Mouse (Mus musculus): ENCODE measurements around the gene Cntnap4. TPM values are rescaled to one million over a fixed set of nuclear protein-coding genes. Genes with fewer than 3 reads are reported as not detected.

The Cntnap4 gene
- 1.2 TPM in 2 replicates for polyA plus RNA-seq (2014; fragmentation: Nextera tagmentation; extraction: Ambion mirVana)

DNA sequence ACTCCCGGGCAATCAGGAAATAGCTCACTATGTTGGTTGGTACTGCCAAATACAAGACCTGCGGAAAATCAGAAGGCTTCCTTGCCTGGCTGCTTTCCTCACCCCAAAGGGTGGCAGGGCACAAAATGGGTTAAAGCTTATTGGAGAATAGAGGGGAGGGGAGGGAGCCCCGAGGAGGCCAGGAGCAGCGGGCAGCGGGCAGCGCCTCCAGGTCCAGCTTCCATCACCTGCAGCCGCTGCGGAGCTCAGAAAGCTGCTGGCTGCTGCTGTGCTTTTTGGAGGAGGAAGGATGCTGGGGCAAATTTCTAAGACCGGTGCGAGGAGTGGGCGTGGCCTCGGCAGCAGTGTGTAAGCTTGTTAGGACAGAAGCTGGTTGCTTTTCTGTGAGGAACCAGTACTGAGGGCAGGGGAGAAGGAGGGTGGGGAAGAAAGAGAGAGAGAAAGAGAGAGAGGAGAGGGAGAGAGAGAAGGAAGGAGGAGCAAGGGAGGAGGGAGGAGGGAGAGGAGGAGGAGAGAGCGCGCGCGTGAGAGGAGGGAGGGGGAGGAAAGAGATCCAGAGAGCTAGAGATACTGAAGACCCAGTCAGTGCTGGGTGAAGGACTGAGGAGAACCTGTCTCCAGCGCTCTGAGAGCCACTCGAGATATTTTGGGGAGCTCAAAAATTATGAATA lies at the start of gene Cntnap4:
TSS of gene Cntnap4 (plus strand) at position 573 of the 671 bp plus-strand sequence.
- ATAC-seq (ENCODE audit: low FRiP score) (peak; percentile 70; the same call in 1 of the 2 replicates), DNase-seq (ENCODE audit: low spot score) (peak; percentile 61)
- Histone ChIP-seq H3K9me3 (ENCODE audit: control insufficient read depth, low read length) (no peaks in the 10 kb centered on the region), H3K4me1 (replicated peaks; ENCODE audit: control insufficient read depth, insufficient read depth, low read length) (no peaks in the 10 kb centered on the region), H3K4me2 (replicated peaks; ENCODE audit: low read depth, low read length) (peak within 1 kb of the TSS; percentile 67), H3K9ac (ENCODE audit: low read depth, low read length) (peak within 1 kb of the TSS; percentile 27; the same call in 1 of the 2 replicates), H3K4me3 (ENCODE audit: low read depth, low read length) (peak within 1 kb of the TSS; percentile 40), H3K27me3 (ENCODE audit: control insufficient read depth, insufficient read depth, low read length) (peaks cover 4% of the 10 kb centered on the region; the same call in 1 of the 2 replicates), H3K27ac (ENCODE audit: low read depth, low read length) (no peak within 1 kb of the TSS), H3K36me3 (ENCODE audit: control insufficient read depth, insufficient read depth, low read length) (no peaks in the 10 kb centered on the region)
- 2% methylated on average over 18 of the region's 18 CpGs for WGBS

DNA sequence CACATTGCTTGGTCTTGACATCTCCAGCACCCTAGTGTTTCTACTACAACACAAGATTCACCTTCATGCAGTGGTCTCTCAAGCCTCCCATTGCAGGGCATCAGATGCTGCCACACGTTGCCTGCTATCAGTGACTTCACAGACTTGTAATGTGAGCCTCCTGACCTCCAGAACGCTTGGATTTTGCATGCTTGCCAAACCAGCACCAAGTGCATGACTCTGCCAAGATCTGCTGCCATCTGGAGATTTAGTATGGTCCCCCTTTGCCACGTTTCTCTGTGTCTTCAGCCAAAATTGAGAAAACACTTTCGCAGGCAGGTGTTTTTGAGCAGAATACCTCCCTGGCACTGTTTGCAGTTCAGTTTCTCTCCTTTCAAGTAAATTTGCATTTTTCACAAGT lies 12.5 kb upstream of the Cntnap4 start:
- H3K27me3 ChIP-seq (ENCODE audit: control insufficient read depth, insufficient read depth, low read length), result no peaks in the 10 kb centered on the region
- ATAC-seq (ENCODE audit: low FRiP score), result no peak
- no peaks in the 10 kb centered on the region for H3K36me3 ChIP-seq (ENCODE audit: control insufficient read depth, insufficient read depth, low read length)
- no peaks in the 10 kb centered on the region for H3K9me3 ChIP-seq (ENCODE audit: control insufficient read depth, low read length)
- no peak overlapping the region for H3K27ac ChIP-seq (ENCODE audit: low read depth, low read length)
- DNase-seq (ENCODE audit: low spot score), result no peak
- H3K9ac ChIP-seq (ENCODE audit: low read depth, low read length), result no peak overlapping the region
- H3K4me3 ChIP-seq (ENCODE audit: low read depth, low read length), result no peak overlapping the region
- H3K4me1 ChIP-seq (replicated peaks; ENCODE audit: control insufficient read depth, insufficient read depth, low read length), result no peaks in the 10 kb centered on the region
- no peak overlapping the region for H3K4me2 ChIP-seq (replicated peaks; ENCODE audit: low read depth, low read length)
- 63% methylated on average over 4 of the region's 4 CpGs for WGBS

DNA sequence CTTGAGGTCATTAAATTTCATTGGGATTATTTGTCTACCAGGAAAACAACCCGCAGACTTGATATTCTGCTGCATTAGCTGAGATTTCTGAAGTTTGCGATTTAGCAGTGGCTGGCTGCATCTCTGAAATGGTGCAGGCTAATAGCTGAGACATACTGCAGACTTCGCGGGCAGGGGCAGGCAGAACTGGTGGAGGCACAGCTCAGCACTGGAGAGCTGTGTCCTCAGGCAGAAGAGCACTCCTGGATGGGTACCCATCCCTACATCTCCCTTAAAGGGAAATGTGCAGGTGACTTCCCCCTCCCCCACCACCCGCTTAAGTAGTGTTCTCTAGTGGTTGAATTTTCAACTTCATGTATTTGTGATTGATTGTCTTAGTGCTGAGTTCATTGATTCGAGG lies 698 bp downstream of the Cntnap4 start:
- no peaks in the 10 kb centered on the region for H3K36me3 ChIP-seq (ENCODE audit: control insufficient read depth, insufficient read depth, low read length)
- H3K27ac ChIP-seq (ENCODE audit: low read depth, low read length), result no peak overlapping the region
- ATAC-seq (ENCODE audit: low FRiP score), result no peak
- peak overlapping the region; percentile 40 for H3K4me3 ChIP-seq (ENCODE audit: low read depth, low read length)
- H3K27me3 ChIP-seq (ENCODE audit: control insufficient read depth, insufficient read depth, low read length), result peaks cover 4% of the 10 kb centered on the region; the same call in 1 of the 2 replicates
- DNase-seq (ENCODE audit: low spot score), result peak; percentile 20
- no peaks in the 10 kb centered on the region for H3K9me3 ChIP-seq (ENCODE audit: control insufficient read depth, low read length)
- no peak overlapping the region for H3K9ac ChIP-seq (ENCODE audit: low read depth, low read length)
- H3K4me1 ChIP-seq (replicated peaks; ENCODE audit: control insufficient read depth, insufficient read depth, low read length), result no peaks in the 10 kb centered on the region
- WGBS, result 13% methylated on average over 6 of the region's 6 CpGs
- peak overlapping the region; percentile 67 for H3K4me2 ChIP-seq (replicated peaks; ENCODE audit: low read depth, low read length)

DNA sequence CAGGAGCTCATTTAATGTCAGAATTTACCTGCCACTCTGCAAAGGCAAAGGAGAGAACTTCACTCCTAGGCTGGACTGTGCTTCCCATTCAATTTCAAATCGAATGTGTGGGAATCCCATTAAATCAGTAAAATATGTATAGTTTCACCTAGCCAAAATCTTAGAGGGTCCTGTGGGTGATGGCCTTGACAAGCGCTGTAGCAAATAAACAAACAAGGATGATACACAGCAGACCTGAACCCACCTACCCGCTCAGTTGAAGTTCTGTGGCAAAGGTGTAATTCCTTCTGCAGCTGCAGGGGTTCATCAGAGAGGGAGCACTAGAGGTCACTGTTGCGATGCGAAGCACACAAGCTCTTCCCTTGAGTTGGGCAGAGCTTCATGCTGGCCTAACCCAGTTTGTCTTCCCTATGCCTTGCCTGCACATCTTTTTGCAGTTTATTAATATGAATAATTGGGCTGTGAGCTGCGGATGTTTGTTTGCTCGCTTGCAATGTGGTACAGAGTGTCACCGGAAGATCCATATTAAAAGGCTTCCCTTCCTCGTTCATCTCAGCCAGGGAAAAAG lies 1.6 kb downstream of the Cntnap4 start:
- ATAC-seq (ENCODE audit: low FRiP score), result peak; percentile 71
- H3K4me2 ChIP-seq (replicated peaks; ENCODE audit: low read depth, low read length), result no peak overlapping the region

DNA sequence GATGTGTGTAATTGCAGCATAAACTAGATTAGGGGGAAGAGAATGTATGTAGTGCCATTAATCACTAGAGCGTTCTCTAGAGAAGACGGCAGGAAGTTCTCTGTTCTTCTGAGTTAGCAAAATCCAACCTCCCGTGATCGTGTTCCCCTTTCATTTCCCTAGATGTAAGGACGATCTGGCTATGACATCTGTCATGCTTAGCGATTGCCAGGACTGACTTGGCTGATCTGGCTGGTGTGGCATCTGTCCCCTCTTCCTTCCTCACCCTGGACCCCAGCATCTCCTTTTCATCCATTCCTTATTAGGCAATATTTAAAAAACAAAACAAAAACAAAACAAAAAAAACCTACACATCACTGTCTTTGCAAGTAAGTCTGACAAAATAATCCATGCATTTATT lies 11.6 kb downstream of the Cntnap4 start:
- H3K4me3 ChIP-seq (ENCODE audit: low read depth, low read length), result no peak overlapping the region
- H3K4me2 ChIP-seq (replicated peaks; ENCODE audit: low read depth, low read length), result no peak overlapping the region
- no peak overlapping the region for H3K9ac ChIP-seq (ENCODE audit: low read depth, low read length)
- ATAC-seq (ENCODE audit: low FRiP score) (no peak), DNase-seq (ENCODE audit: low spot score) (no peak)
- no peaks in the 10 kb centered on the region for H3K9me3 ChIP-seq (ENCODE audit: control insufficient read depth, low read length)
- H3K36me3 ChIP-seq (ENCODE audit: control insufficient read depth, insufficient read depth, low read length), result no peaks in the 10 kb centered on the region
- no peak overlapping the region for H3K27ac ChIP-seq (ENCODE audit: low read depth, low read length)
- 76% methylated on average over 6 of the region's 6 CpGs for WGBS
- no peaks in the 10 kb centered on the region for H3K27me3 ChIP-seq (ENCODE audit: control insufficient read depth, insufficient read depth, low read length)
- no peaks in the 10 kb centered on the region for H3K4me1 ChIP-seq (replicated peaks; ENCODE audit: control insufficient read depth, insufficient read depth, low read length)

More for the DNA sequence above, 1.6 kb downstream of the Cntnap4 start:
- H3K4me3 ChIP-seq (ENCODE audit: low read depth, low read length), result no peak overlapping the region
- peak; percentile 54 for DNase-seq (ENCODE audit: low spot score)
- no peaks in the 10 kb centered on the region for H3K9me3 ChIP-seq (ENCODE audit: control insufficient read depth, low read length)
- H3K36me3 ChIP-seq (ENCODE audit: control insufficient read depth, insufficient read depth, low read length), result no peaks in the 10 kb centered on the region
- no peak overlapping the region for H3K9ac ChIP-seq (ENCODE audit: low read depth, low read length)
- 20% methylated on average over 9 of the region's 9 CpGs for WGBS
- H3K4me1 ChIP-seq (replicated peaks; ENCODE audit: control insufficient read depth, insufficient read depth, low read length), result no peaks in the 10 kb centered on the region
- peaks cover 4% of the 10 kb centered on the region; the same call in 1 of the 2 replicates for H3K27me3 ChIP-seq (ENCODE audit: control insufficient read depth, insufficient read depth, low read length)
- H3K27ac ChIP-seq (ENCODE audit: low read depth, low read length), result no peak overlapping the region

DNA sequence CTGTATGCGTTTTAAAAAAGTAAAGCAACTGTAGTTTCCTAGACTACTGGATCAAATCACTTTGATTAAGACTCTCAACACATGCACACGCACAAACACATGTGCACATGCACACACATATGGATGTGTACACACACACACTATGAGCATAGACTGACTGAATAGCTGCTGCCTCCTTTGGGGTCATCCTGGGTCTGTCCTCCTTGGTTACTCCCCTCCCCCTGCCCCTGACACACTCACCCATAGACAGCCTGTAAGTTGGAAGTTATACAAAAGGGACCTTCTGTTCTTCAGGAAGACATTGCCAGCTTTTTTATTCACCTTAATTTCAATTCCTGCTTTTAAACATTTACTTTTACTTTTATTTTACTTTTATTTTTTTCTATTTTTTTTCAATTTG lies 13.6 kb downstream of the Cntnap4 start:
- H3K9ac ChIP-seq (ENCODE audit: low read depth, low read length), result no peak overlapping the region
- DNase-seq (ENCODE audit: low spot score) (no peak), ATAC-seq (ENCODE audit: low FRiP score) (no peak)
- no peak overlapping the region for H3K27ac ChIP-seq (ENCODE audit: low read depth, low read length)
- WGBS, result 95% methylated on average over 2 of the region's 2 CpGs
- no peaks in the 10 kb centered on the region for H3K4me1 ChIP-seq (replicated peaks; ENCODE audit: control insufficient read depth, insufficient read depth, low read length)
- no peak overlapping the region for H3K4me2 ChIP-seq (replicated peaks; ENCODE audit: low read depth, low read length)
- no peaks in the 10 kb centered on the region for H3K36me3 ChIP-seq (ENCODE audit: control insufficient read depth, insufficient read depth, low read length)
- no peaks in the 10 kb centered on the region for H3K9me3 ChIP-seq (ENCODE audit: control insufficient read depth, low read length)
- H3K27me3 ChIP-seq (ENCODE audit: control insufficient read depth, insufficient read depth, low read length), result no peaks in the 10 kb centered on the region
- H3K4me3 ChIP-seq (ENCODE audit: low read depth, low read length), result no peak overlapping the region

DNA sequence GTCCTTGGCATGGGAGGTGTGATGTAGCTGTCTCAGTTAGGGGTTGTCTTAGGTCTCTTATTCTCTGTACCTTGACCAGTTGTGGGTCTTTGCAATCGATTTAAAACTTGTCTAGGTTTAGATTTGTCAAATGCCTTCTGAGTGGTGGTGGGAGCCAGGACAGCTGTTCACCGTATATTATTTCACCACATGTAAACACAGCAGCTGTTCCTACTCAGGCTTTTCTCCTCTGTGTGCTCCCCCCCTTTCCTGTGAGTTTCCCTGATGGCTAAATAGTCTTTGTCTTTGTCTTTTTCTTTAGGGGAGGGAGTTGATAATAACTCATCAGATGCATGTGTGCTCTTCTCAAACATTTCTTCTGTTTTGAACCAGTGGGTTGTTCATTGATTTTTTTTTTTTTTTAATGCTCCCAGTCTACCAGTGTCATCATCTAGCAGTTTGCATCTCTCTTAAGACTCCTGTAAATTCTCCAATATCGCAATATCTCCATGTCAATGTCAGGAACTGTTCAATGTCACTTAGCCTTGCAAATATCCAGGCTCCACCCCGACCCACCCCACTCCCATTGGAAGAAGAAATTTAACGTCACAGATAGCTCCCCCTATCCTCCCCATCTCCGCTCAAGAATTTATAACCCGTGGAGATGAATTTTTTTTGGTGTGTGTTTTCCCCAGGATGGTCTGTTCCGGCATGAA lies 18.7 kb downstream of the Cntnap4 start:
- Histone ChIP-seq H3K27ac (ENCODE audit: low read depth, low read length) (no peak overlapping the region), H3K4me2 (replicated peaks; ENCODE audit: low read depth, low read length) (no peak overlapping the region), H3K4me1 (replicated peaks; ENCODE audit: control insufficient read depth, insufficient read depth, low read length) (no peaks in the 10 kb centered on the region), H3K36me3 (ENCODE audit: control insufficient read depth, insufficient read depth, low read length) (no peaks in the 10 kb centered on the region), H3K9me3 (ENCODE audit: control insufficient read depth, low read length) (no peaks in the 10 kb centered on the region), H3K4me3 (ENCODE audit: low read depth, low read length) (no peak overlapping the region), H3K9ac (ENCODE audit: low read depth, low read length) (no peak overlapping the region), H3K27me3 (ENCODE audit: control insufficient read depth, insufficient read depth, low read length) (no peaks in the 10 kb centered on the region)
- WGBS, result 66% methylated on average over 8 of the region's 8 CpGs
- DNase-seq (ENCODE audit: low spot score) (no peak), ATAC-seq (ENCODE audit: low FRiP score) (no peak)

DNA sequence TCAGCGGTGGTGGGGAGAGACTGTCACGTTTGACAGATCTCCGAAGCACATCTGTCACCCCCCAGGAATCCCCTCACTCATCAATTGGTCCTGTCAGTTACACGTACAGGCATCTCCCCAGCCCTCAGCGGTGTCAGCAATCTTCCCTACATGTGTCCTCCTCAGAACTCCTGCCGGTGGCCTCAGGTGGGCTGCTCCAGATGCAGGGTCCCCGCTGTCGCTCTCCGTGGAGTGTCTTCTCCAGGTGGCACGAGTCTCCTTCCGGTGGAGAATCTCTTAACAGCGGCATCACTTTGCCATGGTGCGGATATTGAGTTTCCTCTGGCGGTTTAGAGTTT lies 19.2 kb downstream of the Cntnap4 start:
- H3K9me3 ChIP-seq (ENCODE audit: control insufficient read depth, low read length), result no peaks in the 10 kb centered on the region
- no peak overlapping the region for H3K9ac ChIP-seq (ENCODE audit: low read depth, low read length)
- 57% methylated on average over 14 of the region's 14 CpGs for WGBS
- DNase-seq (ENCODE audit: low spot score) (no peak), ATAC-seq (ENCODE audit: low FRiP score) (no peak)
- H3K27ac ChIP-seq (ENCODE audit: low read depth, low read length), result no peak overlapping the region
- no peak overlapping the region for H3K4me3 ChIP-seq (ENCODE audit: low read depth, low read length)
- H3K4me1 ChIP-seq (replicated peaks; ENCODE audit: control insufficient read depth, insufficient read depth, low read length), result no peaks in the 10 kb centered on the region
- no peaks in the 10 kb centered on the region for H3K27me3 ChIP-seq (ENCODE audit: control insufficient read depth, insufficient read depth, low read length)
- H3K36me3 ChIP-seq (ENCODE audit: control insufficient read depth, insufficient read depth, low read length), result no peaks in the 10 kb centered on the region
- no peak overlapping the region for H3K4me2 ChIP-seq (replicated peaks; ENCODE audit: low read depth, low read length)

Measured in hindbrain, embryonic 11.5 days (tissue).